Mouse (Mus musculus) neural tube, embryonic 10.5 days (tissue): Measurements from ENCODE around the gene Cmtm6.
"Not testable (repeated sequence)": the region's sequence is repeated elsewhere in the genome, so short reads cannot be mapped to it uniquely, and the experiment has no call there.

ENCODE experiments used
- DNase-seq: peaks from one replicate; pipeline ENCODE4 v3.0.0-alpha.2; 2017; ENCODE audit warnings: low spot score; ENCODE audit errors: extremely low spot score

Cmtm6 gene

DNA sequence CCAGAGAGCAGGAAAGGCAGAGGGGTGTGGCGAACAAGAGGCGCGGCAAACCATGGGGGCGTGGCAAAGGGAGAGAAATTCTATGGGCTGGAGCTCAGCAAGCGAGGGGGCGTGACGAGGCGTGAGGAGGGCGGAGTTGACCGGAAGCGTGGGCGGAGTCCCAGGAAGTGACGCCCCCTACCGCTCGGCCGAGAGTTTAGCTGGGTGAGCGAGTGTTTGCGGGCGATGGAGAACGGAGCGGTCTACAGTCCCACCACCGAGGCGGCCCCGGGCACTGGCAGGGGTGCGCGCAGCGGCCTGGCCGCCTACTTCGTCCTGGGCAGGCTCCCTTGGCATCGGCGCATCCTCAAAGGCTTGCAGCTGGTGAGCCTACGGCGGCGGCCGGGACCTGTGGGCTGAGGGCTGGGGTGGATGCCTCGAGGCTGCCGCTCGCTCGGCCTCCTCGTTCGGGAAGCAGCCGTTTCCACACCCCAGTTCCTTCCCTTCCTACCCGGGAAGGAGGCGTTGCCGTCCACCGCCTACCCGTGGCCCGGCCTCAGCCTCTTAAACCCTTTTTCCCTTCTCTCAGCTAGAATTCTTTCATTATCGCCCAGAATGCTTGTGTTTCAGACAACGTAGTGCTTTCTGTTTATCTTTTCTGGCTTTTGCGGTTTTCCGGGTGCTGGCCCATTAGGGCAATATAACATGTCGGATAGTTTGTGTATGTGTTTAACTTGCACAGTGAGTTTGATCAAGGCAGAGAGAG, at the start of gene Cmtm6:
Gene Cmtm6, plus strand, starts transcription at position 106 of the 745 bp plus-strand sequence.
- peak; percentile 98 for DNase-seq

DNA sequence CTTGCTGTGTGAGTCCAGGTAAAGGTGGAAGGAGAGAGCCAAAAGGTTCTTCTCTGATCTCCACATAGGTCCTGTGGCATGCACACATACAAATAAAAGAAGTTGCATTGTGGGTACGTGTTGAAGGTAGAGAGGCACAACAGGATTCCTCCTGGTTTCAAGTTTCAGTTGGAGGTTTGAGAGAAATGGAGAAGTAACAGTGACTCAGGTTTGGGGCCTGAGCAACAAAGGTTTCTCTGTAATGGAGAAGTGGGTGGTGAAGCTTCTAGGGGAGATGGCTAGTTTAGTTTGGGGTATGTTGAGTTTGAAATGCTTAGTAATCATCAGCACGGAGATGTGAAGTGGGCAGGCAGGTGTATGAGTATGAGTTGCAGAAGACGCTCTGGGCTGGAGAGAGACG, 48.7 kb upstream of the Cmtm6 start:
- no peak for DNase-seq

DNA sequence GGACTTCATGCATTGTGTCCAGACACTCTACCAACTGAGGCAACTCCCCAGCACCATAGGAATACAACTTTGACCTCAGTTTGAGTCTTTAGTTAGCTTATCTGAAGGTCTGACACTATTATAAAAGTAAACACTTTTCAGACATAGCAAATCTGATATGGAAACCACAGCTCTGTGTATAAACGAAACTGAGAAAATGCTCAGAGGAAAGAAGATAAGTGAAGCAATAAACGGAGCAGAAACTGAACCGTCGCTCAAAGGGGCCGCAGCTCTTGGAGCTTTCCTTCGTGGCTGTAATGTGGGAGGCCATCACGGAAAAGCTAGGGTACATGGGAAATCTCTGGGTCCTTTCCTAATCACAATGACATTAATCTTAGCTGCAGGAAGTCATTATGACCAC, 44.7 kb upstream of the Cmtm6 start:
- DNase-seq = no peak

DNA sequence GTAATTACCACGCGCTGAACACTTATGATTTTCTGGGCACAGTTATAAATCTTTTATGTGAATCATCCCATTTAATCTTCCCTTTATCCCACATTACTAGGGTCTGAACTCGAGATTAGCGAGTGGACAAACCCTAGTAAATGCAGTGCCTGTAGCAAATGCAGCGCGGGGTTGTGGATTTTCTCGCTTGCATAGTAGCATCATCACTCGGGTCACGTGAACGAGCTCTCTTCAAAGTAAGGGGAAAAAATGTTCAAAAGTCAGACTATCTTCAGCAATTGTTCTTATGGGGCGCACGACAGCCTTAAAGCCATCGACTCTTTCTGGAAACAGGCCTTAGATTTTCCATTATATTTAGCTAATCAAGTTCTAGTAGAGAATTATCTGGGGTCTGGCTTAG, 43.3 kb upstream of the Cmtm6 start:
- no peak for DNase-seq

DNA sequence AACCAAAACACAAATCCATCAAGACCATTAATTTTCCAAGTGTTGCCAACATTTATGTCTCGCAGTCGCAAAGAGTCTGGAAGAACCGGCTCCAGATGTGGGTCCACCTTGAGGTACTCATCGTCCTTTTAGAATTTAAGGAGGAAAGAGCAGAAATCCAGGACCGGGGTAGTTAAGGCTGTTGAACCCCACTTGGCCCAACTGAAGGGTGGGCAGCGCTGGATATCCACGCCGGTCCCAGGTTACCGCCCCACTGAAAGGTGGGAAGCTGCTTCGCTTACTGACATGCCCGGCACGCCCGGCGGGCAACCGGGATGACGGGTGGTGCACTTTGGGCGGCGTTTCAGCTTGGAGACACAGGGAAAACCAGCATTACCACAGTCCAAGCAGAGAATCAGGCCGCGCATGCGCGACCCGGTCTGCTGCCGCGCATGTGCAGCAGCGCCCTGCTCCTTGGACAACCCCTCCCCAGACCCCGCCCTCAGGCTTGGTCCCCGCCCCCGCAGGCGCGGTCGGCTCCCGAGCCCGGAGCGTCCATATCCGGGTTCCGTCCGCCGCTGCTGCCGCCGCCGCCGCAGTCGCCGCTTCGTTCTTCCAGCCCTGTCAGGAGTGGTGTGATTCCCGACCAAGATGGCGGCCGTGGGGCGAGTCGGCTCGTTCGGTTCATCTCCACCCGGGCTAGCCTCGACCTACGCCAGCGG, 42.5 kb upstream of the Cmtm6 start, which contains the start of gene Dync1li1:
Gene Dync1li1, plus strand, starts transcription at position 539 of the 701 bp plus-strand sequence.
- DNase-seq = peak; percentile 98

DNA sequence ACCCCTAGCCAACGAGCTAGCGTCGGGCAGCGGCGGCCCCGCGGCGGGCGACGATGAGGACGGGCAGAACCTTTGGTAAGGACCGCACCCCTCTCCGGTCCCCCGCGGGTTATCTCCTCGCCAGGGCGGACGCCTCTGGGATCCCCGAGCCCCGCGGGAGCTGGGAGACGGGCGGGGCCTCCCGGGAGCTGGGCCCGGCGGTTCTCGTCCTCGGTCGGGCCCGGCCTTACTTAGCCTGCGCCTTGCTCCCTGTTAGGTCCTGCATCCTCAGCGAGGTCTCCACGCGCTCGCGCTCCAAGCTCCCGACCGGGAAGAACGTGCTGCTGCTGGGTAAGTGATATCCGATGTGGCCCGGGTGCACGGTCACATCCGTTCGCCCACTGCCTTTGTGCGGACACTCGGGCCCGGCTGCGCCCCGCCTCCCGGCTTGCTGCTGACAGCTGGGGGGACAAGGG, 41.9 kb upstream of the Cmtm6 start:
- no peak for DNase-seq

DNA sequence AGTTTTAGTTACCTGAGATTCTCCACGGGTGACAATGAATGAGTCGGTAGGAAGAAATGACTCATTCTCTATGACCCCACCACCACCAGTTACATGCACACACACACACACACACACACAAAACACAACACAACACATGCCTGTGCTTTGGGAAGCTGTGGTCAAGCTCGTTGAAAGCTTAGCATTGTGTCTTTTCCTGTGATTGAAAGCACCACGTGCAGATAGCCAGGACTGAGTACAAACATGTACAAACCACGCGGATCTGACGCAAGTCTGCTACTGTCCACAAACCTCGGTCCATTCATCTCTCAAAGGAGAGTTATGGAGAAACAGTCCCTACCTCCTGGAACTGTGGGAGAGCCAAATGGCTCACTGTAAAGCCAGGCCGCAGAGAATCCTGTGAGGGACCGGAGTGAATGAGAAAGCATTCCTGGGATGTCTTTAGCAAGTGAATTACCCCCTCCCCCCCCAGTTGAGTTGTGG, 40.8 kb upstream of the Cmtm6 start:
- peak; percentile 18 for DNase-seq

DNA sequence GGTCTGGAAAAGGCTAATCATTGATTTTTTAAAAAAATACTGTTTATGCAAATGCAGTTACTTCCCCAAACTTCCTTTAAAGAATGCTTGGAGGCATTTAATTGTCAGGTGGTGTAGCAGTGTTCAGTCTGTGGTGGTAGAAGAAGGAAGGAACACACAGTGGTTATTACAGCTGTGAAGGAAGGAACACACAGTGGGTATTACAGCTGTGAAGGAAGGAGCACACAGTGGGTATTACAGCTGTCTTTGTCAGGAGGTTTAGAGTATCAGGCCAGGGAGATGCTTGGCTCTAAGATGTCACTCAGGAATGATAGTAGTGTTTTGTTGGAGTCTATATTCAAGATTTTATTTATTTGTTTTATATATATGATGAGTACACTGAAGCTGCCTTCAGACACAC, 39.8 kb upstream of the Cmtm6 start:
- no peak for DNase-seq

DNA sequence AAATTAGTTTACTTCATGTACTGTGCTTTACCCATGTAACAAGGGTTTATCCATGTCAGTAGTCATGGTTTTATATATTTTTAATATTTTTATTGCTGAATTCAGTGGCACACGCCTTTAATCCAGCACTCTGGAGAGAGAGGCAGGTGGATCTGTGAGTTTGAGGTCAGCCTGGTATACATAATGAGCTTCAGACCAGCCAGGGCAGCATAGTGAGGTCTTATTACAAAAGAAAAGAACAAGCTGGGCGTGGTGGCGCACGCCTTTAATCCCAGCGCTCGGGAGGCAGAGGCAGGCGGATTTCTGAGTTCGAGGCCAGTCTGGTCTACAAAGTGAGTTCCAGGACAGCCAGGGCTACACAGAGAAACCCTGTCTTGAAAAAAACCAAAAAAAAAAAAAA, 35.3 kb upstream of the Cmtm6 start:
- DNase-seq = not testable (repeated sequence)

DNA sequence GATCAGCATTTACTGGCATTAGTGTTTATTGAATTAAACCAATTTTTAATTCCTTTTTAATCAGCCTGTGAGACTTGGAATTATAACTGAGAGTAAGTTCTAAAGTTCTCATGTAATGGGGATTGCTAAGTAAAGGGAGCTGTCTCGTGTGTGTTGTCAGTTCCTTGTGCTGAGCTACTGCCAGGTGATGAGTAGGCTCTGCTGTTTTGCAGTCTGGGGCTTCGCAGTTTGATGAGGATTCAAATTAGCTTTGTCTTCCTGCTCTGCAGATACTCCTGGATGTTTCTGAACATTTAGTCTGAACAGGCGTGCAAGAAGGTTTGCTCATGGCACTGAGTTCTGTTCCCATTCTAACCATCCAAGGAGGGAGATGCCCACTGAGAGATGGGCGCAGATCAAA, 33.8 kb upstream of the Cmtm6 start:
- no peak for DNase-seq

DNA sequence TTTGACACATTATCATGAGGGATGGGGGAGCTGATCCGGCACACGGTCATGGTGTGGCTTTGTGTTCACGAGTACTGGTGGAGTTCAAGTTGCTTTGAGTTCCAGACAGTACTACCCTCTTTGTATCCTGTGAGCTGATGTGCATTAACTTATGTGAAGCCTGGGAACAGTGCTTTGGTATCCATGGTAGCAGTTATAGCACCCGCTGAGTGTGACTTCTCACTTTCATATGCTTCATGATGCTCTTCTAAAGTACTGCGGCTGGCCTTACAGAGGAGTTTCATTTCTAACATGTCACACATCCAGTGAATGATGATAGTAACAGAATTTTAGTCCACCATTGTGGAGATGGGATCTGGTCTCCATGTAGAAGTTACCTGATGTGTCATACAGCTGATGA, 33.0 kb upstream of the Cmtm6 start:
- DNase-seq = no peak

DNA sequence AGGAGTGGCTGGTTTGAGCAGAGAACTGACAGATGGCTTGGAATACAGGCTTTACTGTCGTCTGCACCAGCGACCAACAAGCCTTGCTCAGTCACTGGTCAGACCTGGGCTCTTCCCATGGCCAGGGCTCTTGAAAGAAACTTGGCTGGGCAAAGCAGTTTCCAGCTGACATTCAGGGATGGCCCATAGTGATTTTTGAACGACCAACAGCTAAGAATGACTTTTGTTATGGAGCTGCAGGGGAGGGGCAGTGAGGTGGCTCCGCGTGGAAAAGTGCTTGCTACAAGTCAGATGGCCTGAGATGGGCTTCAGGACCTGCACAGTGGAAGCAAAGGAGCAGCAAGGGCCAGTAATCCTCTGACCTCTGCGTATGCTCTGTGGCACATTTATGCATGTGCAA, 31.7 kb upstream of the Cmtm6 start:
- DNase-seq = no peak

DNA sequence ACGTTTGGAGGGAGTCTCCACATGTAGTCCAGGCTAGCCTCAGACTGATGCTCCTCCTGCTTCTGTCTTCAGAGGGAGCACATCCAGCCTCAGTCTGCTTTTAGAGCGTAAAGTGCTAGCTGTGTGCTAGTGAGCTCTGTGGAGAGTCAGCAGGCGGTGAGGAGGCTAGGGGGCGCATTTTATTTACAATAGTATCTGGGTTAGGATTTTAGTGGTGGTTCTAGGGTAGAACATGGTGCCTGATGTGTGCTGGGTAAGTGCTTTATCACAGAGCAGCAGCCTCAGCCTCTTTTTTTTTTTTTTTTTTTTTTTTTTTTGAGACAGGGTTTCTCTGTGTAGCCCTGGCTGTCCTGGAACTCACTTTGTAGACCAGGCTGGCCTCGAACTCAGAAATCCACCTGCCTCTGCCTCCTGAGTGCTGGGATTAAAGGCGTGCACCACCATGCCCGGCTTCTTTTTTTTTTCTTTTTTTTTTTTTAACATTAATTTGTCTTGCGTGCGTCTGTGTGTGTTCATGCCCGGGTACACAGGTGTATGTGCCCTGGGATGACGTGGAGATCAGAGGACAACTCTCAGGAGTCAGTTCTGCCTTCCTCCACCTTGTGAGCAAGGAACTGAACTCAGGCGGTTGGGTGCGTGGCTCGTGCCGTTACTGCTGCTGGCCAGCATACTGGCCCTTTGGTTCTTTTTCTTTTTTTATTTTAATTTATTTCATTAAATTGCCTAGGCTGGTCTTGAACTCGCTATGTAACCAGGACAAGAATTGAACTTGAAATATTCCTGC, 30.8 kb upstream of the Cmtm6 start:
- DNase-seq = no peak

DNA sequence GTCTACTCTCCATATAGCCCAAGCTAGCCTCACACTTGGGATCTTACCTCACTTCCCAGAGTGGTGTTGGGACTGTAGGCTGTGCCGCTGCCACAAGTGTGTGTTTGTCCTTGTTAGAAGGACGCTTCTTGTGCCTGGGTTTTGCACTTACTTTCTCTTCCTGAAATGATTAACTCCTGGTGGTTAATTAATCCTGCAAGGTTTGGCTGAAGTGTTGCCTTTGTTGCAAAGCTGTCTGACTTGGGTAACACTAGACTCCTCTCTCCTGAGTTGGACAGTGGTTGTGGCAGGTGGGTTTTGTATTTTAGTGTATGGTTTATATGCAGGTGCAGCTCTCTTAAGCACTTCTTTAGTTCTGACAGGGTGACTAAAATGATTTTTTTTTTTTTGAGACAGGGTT, 29.9 kb upstream of the Cmtm6 start:
- DNase-seq = no peak

DNA sequence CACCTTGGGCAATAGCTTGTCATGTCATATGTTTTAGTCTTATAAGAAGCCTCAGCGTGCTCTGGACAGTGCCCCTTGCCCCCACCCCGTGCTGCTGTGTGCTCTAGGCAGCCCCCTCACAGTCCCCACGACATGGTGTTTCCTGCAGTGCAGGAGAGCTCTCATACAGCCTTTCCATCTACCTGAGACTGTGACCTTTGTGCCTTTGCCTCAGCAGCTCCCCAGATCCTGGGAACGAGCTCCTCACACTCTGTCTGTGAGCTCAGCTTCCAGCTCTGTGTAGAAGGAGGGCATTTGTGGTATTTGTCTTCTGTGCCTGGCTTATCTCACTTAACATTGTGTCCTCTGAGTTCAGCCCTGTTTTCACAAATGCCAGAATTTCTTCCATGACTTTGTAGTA, 29.0 kb upstream of the Cmtm6 start:
- no peak for DNase-seq

DNA sequence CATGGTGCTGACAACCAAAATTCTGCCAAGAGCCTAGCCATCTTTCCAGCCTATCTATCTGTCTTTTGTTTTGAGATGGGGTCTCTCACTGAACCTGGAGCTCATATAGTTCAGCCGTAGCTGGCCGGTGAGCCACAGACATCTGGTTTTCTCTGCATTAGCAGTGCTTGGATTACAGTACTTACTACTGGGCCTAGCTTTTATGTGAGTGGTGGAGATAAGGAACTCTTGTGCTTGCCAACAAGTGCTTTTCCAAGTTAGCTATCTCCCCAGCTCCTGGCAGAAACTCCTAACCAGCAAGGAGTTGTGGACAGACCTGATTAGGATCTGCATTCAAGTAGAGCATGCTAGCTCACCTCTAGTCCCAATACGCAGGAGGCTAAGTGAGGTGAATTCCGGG, 23.1 kb upstream of the Cmtm6 start:
- DNase-seq = no peak

DNA sequence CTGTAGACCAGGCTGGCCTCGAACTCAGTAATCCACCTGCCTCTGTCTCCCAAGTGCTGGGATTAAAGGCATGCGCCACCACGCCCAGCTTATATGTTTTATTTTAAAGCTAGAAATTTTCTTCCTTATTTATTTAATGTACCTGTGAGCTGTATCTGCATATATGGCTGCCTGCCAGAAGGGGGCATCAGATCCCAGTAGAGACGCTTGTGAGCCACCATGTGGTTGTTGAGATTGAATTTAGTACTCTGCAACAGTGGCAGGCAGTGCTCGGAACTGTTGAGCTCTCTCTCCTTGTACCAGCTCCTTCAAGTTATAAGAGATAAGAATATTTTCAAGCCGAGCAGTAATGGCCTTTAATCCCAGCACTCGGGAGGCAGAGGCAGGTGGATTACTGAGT, 20.6 kb upstream of the Cmtm6 start:
- no peak for DNase-seq

DNA sequence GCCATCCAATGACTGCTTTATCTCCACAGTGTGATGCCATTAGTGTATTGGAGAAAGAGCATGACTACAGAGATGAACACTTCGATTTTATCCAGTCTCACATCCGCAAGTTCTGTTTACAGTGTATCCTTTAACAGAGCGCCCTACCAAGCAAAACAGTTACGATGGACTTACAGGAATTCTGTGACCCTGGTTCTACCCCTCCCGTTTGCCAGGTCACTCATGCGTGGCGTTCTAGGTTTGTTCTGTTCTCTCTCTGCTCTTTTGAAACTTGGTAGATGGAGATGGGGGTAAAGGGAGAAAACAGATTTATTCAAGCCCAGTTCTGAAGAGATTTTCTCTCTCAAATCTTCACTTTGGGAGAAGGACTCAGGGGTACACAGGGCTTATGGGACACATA, 17.4 kb upstream of the Cmtm6 start:
- DNase-seq = no peak

DNA sequence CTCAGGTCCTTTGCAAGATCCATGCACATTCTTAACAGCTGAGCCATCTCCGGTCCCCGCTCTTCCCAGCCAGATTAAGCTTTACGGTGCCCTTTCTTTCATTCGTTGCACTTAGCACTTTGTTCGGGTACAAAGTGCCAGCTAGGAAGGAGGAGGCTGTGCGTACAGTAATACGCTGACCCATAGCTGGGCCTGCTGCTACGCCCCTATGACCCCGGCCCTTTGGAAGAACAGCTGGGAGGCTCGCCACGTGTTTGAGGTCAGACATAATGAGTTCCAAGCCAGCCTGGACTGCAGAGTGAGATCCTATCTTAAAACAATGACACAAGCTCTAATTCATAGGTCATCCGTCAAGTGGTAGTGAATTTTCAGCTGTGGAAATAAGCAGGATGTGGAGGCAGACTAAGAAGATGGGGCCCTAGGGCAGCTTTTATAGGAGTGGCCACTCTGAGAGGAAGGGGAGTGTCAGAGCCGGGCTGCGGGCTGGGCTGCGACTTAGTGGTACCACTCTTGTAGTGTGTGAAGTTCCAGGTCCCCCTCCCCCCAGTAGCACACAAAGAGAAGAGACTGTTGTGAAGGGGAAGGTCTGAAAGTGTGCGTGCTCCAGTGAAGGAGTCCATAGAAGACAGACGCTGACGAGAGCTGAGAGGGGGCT, 14.1 kb upstream of the Cmtm6 start:
- DNase-seq = no peak

DNA sequence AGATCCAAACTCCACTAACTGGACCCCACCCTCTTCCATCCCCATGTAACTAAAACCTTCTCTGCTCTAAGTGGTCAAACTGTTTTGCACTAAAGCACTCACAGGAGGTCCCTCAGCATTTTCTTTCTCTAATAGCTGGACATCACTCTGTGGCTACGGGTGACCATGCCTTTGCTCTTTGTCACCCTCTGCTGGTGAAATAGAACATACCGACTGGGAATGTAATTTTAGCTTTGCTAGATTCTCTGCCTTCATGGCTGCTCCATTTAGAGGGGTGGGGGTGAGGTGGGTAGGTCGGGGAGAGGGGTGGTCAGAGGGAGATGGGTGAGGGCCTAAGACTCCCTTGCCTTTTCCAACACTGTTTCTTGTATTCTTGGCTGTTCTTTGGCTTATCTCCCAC, 3.6 kb upstream of the Cmtm6 start:
- DNase-seq = no peak

DNA sequence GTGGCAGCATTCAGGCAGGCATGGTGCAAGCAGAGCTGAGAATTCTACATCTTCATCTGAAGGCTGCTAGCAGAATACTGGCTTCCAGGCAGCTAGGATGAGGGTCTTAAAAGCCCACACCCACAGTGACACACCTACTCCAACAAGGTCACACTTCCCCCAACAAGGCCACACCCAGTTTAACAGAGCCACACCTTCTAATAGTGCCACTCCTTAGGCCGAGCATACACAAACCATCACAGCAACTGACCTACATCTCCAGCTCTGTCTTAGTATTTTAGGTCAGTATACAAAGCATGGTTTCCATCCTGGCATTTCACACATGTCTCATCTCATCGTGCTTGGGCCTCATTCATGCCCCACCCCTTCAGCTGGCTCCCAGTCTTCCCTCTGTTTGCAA, 2.5 kb upstream of the Cmtm6 start:
- DNase-seq = not testable (repeated sequence)
